Mouse (Mus musculus): ENCODE data around the gene Adcy6.

Adcy6 gene

DNA sequence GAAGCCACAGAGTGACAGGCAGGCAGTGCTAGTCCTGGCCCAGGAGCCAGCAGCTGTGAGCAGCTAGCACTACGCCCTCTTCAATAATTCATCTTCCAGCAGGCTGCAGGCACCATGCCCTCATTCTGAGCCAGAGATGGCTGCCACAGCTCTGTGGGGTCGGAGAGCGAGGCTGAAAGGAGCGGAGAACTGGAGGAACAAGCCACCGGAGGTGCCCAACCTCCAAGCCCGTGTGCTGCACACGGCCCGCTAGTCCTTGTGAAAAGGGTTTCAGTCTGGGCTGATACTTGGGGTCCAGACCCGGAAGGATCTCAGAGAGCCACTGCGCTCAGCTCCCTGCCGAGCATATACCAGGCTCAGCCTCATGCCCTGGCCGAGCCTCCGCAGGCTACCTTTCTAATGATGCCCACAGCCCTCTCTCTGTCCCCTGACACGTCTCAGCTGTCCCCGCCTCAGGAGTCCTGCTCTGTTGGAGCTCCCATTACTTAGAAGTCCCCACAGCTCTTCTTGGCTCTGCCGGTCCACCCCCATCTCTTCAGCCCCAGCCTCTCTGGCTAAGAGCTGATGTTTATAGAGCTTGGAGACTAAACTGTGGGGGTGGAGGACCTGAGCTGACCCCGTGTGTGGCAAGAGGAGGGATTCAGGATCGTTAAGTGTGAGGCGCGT lies 18.8 kb upstream of the Adcy6 start:
- no peak for DNase-seq

DNA sequence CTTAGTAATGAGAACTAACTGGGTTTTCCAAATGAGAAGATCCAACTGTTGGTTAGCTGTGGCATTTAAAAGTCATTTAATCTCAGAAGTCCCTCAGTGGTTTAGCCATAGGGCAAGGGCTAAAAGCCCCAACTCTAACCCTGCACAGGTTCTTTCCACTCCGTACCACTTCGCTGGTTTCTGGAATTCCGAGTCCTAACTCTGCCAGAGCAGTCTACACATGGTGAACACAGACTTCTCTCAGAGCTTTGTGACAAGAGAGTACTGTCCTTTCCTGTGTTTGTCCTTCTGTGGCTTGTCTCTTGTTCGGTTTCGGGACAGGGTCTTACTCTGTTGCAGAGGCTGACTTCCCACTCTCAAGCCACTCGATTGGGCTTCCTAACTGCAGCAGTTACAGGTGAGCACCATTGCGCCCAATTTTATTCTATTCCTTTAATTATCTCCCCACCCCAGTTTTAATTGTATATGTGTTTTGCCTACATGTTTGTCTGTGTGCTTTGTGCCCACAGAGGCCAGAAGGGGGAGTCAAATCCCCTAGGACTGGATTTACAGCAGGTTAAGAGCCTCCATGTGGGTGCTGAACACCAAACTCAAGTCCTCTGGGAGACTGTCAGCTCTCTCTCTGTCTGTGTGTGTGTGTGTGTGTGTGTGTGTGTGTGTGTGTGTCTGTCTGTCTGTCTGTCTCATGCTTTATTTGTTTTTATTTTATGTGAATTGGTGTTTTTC lies 16.8 kb upstream of the Adcy6 start:
- no peak for DNase-seq

DNA sequence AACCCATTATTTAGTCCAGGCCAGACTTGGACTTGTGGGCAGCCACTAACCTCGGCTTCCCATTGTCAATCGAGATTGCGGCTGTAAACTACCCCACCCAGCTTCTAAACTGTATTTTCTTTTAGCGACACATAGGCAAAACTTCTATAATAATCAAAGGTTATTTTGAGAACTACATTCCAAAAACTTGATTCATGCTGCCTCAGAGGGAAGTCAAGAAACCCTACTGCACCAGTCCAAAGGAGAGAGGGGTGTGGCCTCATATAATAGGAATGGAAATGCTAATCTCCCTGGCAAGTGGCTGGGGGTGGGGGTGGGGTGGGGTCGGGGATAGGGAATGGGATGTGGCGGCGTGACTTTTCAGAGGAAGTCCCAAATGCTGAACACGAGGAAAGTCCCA lies 16.2 kb upstream of the Adcy6 start:
- no peak for DNase-seq

DNA sequence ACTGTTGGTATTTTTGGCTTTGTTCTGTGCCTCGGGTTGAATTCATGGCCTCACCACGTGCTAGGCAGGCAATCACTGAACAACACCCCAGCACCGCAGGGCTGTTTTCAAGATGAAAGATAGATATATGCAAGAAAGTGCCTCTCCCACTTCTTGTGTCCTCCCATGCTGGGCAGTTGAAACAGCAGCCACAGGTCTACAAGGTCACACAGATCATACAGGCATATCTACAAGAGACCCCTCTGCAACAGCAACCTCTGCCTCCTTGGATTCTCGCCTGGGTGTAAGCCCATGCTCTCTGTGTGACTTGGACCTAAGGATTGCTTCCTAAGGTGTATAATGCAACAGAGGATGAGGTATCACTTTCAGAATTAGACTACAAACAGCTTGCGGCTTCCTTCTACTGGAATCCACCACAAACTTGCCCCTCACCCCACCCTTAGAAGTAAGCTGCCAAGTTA lies 13.5 kb upstream of the Adcy6 start:
- no peak for DNase-seq

DNA sequence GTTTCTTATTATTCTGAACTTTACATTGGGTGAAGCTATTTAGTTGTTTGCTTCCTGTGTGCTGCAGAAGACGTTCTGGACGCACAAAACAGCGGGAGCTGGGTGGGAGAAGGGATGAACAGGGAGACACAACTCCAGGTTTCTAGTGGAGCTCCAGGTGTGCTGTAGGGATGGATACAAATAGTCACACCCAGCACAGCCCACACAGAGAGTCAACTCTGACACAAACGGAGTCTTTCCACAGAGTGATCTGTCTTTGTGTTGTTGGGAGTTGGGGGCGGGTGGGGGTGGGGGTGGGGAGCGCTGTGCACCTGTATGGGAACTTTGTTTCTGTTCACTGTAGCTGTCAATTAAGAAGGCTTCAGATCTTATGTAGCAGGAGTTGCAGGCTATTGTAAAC lies 12.8 kb upstream of the Adcy6 start:
- DNase-seq: no peak

DNA sequence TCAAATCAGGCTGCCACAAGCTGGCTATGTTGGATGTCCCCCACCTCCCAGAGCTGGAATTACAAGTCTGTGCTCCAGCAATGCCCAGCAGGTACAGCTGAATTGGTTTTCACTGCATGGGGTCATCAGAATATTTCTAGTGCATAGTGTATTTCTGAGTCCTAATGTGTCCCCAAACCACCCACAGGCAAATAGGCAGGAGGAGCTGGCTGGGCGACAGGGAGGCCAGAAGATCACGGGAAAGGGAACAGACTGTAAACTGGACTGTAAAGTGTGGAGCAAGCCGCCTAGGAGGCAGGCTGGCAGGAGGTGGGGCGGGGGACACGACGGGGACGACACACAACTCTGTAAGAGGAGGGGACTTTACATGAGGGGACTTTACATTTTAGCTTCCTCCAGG lies 12.3 kb upstream of the Adcy6 start:
- DNase-seq: no peak

DNA sequence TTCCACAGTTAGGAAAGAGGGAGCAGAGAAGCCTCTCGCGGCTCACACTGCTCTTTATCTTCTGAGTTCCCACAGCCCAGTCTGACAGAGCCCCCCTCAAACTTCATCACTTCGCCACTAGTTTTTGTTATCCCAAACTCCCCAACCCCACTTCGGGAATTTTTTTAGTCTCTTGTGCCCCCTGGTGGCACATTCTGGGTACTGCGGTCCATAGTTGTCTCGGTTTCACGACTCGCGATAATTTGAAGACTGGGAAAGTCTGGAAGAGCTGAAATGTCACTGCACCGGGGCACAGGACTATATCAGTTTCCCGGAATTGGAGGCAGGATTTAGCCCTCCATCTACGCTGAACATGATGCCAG lies 7.3 kb upstream of the Adcy6 start:
- DNase-seq: peak; percentile 77

DNA sequence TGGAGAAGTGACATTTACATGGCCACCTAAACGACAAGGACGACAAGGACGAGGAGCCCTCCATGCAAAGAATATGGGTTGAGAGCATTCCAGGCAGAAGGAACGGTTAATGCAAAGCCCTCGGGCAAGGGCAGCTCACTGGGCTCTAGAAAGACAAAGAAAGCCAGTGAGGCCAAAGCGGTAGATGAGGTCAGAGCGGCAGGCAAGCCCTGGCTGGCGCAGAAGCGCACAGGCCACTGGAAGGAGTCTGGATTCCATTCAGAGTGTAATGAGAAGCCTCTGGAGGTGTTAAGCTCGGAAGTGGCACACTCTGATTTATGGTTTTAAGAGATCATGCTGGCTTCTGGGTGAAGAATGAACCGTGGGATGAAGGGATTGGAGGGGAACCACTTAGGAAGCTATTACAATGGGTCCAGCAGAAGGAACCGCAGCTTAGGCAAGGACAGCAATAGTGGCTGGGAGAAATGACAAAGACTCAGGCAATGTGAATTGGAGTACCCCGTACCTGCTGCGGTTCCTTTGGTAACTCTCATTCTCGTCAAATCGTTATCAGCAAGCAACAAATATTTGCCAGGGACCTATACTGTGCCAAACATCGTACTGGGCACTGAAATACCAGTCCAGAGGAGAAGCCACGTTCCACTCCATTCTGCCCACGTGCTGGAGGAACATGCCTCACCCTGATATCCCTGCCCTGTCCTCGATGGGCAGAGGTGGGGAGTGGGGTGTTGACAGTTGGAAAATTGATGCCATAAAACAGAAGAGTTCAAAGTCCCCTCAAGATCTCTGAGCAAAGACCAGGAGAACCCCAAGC lies 6.7 kb upstream of the Adcy6 start:
- no peak for DNase-seq

DNA sequence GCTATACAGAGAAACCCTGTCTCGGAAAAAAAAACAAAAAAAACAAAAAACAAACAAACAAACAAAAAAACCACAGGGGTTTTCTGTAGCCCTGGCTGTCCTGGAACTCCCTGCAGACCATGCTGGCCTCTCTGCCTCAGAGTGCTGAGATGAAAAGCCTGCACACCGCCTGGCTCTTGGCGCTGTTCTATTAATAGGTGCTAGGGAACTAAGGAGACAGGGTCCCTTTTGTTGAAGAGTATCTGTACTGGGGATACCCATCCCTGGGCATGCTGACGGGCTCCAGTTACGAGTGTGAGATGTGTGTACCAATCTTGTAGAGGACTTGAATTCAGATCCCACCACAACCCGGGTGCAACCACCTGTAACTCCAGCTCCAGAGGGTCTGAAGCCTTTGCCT lies 5.9 kb upstream of the Adcy6 start:
- DNase-seq: no peak

DNA sequence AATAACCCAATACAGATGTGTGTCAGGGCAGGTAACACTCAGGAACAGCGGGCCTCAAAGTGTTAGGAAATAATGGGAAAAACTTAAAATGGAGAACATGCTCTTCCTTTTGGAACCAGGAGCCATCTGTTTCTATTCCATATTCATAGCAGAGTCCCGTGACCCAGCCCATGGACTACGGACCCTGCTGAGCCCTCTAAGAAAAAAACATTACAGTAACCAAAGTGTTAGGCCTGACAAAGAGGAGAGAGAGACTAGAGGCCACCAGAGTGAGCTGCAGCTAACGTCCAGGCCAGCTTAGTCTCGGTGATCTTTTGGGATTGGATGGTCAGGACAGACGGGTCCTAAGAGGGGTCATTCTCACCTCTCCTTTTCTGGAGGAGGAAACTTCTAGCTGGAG lies 5.1 kb upstream of the Adcy6 start:
- DNase-seq: no peak

DNA sequence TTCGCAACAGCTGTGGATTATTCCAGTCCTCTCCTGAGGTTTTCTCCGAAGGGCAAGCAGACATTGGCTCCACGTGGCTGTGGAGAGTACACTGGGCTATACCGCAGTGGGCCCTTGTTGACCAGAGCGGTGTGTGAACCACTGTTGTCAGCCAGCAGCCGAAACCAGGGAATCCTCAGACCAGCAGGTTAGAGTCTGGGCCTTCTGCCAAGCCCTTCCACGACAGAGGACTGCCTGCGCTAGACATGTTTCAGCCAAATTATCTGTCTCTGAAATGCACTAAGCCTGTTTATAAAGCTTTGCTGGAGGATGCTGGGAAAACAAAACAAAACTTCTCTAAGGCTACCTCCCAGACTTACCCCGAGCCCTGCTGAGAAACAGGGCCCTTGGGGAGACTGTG lies 4.7 kb upstream of the Adcy6 start:
- no peak for DNase-seq

DNA sequence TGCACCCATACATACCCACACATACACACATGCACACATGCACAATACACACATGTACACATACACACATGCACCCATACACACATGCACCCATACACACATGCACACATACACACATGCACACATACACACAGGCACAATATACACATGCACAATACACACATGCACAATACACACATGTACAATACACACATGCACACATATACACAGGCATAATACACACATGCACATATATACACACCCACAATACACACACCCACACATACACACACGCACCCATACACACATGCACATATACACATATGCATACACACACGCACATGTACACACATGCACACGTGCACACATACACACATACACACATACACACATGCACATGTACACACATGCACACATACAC lies 2.4 kb upstream of the Adcy6 start:
- DNase-seq: no peak

DNA sequence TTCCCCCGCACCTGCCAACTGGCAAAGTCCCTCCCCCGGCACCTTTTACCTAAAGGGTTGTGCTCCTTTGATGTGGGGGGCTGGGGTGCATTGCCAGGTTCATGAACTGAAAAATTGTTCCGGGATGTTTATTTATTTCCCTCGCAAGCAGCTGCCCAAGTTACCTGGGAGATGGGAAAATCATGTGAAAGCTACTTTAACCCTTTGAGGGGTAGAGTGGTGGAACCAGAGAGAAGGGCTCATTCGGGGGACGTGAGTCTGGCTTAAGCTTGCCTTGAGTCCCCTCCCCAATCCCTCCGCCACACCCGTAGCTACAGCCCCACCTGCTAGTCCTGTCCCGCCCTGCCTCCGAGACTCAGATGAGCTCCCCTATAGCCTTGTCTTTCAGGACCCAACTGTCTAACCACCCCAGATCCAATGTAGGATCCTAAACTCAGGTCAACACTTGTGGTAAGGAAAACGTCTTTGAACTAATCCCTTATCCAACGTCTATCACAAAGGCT lies 306 bp upstream of the Adcy6 start:
- no peak for DNase-seq

DNA sequence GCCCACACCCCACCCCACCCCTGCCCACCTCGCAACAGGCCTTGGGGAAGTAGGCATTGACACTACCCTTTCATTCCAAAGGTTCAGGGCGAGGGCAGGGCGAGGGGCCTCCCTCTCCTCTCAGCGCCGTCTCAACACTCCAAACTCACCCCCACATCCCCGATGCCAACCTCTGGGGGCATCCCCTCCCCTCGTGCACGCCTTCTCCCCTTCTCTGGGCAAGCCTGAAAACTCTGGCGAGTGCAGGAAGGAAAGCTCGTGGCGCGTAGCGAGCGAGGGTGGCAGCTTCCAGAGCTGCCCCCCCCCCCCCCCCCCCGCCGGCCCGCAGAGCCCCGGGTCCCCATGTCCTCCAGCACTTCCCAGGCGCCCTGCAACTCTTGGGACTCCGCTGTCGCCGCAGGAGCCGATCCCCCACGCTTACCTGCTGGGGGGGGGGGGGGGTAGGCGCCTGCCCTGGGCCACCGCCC lies 1.1 kb downstream of the Adcy6 start:
- DNase-seq: no peak

DNA sequence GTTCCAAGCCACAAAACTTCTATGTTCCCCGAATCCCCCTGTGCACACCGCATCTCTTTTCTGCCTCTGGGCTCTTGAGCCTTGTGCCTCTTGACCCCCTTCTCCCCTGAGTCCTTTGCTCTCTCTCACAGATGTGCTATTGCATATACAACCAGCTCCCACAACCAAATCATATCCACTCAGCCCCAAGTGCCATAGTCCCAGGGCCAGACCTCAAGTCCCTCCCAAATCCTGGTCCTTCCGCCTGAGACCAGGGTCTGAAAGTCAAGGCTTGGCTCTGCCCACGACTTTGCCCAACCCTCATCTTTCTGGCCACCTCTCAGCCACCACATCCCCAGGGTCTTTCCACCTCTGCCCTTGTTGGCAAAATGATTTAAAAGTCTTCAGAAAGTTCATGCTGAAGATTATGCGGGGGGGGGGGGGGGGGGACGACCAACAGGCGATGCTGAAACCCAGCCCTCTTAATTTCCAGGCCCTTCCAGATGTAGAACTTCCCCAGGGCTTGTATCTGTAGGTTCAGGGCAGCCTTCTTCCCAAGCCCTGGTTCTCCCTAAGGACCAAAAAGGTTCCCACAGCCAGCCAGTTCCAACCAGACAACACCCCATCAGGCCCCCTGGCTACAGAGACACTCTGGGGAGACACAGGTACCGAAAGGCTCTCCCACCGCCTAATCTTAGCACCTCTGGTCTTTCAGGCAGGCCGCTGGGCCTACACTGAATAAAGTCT lies 1.7 kb downstream of the Adcy6 start:
- DNase-seq: no peak

DNA sequence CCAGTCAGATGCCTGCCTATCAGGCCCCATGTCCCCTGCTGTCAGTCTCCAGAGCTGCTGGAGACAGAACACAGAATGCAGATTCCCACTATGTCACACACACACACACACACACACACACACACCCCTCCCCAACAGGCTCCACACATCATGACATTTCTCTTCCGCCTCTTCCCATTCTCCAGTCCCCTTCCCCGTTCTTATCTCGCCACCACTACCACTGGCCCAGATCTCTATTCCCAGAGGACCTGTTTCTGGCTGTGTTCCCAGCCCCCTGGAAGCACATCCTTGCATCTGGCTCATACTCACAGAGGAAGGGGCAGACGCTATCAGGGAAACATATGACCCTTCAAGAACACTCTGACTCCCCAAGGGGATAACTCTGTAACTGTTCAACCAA lies 2.3 kb downstream of the Adcy6 start:
- peak; percentile 54 for DNase-seq

DNA sequence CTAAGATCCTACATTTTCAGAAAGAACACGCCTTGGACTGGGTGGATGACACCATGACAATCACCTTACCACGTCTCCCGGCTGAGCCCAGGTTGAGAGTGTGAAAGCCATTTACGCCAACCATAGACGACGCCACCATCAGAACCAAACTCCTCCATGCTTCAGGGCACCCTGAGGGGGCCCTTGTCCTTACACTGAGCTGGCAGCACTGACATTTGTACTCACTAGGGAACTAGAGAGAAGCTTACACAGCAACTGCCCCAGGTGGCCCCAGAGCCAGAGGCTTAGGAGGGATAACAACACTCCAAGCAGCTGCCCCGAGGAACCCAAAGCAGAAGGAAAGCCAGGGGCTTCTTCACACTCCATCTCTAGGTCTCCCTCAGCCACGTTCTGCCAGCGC lies 3.1 kb downstream of the Adcy6 start:
- DNase-seq: no peak

DNA sequence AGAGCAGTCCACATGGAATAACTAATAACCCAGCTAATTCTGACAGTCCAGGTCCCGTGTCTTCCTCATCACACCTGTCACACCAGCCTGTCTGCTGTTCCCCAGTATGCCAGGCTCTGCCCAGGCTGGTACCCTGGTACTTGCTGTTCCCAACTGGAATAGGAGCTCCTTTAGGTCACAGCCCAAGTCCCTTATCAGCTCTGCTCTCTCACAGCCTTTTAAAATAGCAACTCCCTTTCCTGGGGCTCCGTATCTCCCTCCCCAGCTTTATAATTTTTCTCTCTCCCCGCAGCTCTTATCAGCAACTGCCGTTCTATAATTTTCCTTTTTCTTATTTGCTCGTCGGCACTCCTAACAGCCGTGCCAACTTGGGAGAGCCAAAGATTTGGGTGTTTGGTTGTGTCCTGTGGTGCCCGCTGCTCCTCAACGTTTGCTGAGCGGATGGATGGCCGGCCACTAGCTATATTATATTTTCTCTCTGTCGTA lies 3.8 kb downstream of the Adcy6 start:
- DNase-seq: no peak

DNA sequence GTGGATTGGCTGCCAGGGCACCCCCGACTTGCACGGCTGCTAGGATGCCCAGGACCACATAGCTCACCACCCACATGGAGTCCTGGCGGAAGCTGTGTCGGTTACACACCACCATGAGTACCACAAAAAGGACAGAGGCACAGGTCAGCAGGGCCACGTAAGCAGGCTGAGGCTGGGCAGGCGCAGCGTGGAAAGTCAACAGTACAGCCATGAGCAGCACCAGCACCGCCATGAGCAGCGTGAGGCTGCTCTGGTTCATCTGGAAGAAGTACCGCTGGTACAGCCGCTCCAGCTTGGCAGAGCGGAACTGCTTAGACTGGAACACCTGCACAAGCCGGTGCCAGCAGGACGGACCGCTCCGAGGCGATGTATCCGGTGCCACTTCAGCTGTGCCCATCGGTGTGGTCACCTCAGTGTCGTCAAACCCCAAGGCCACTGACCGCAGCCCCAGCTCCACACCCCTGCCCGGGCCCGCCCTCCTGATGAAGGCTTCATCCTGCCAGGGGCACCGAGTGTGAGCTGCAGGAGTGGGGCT lies 5.8 kb downstream of the Adcy6 start:
- DNase-seq: no peak

DNA sequence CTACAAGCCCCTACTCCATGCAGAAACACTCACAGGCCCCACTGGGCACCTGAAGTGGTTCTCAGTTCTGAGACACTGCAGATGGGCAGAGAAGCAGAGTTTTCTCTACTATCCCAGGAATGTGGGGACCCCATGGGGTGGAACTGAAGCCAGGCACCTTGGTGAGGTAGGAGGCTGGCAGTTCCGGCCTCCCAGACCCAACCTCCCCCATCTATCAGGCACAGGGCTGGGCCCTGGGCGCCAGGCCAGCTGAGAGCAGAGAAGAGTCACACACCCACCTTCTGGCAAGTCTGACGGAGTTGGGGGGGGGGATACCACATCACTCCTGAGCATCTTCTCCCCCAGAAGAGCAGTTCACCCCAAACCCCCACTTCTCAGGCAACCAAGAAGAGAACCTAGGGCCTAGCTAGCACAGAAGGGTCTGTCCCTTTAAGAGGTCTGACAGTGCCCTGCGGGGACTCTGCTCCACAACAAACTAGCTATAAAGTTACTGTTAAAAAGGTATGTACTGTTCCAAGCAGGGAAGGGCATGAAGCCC lies 6.9 kb downstream of the Adcy6 start:
- DNase-seq: no peak

DNA sequence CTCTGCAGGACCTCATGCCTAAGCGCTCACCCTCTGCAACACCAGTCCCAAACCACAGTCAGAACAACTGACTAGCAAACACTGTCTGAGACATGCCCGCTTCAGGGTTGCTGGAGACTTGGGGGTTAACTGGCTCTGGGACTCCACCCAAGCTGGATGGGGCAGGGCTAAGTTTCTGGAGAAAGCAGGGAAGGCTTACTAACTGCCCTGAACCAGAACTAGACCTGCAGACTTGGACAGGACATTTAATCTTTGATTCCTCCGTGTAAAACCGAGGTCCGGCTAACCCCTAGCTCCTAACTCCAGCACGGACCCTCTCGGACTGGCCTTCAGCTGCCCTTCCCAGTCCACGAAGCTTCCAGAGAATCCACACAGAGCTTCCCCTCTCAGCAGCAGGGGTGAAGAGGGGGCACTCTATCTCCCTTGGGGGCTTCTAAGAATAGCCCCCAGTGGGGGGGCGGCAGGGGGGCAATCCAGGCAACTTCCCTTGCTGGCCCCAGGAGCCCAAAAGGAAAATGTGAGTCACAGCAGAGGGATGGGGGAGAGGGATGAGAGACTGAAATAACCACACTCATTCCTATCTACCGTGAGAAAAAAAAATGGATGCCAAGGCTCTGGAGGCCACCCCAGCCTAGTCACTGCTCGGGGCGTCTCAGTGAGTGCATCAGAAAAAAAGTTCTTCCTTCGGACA lies 7.5 kb downstream of the Adcy6 start:
- no peak for DNase-seq

DNA sequence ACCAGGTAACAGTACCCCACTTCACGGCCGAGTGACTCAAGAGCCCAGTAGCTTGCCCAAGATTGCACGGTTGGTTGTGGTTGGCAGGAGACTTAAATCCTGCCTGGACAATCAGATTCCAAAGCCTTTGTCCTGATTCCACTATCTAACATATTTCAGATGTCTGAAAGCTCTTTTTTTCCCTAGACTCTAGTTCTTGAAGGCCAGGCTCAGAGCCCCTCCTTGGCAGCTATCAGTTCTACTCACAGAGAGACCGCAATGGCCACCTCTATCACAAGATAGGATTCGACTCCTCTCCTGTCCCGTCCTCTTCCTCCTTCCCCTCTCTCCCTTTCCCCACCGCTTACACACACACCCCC lies 8.1 kb downstream of the Adcy6 start:
- no peak for DNase-seq

Measured in lung, postnatal 14 days (tissue).